Mouse (Mus musculus): Measurements from ENCODE around the gene Gsdmc3. TPM values are rescaled to one million over a fixed set of nuclear protein-coding genes. Genes with fewer than 3 reads are reported as not detected.

Gene Gsdmc3
- polyA plus RNA-seq (2017; shearing (Covaris generic)): under 1 TPM; 0.20 to 0.59 TPM

GRCm38 (mm10) chr15:63878458-63878857 is at the start of gene Gsdmc3:
Gene Gsdmc3 (minus strand): TSS chr15:63878558.

GRCm38 (mm10) chr15:63912197-63912596 is 33.8 kb upstream of the Gsdmc3 start, which contains the start of gene Gsdmc4:
Gene Gsdmc4 (minus strand): TSS chr15:63912297.

Other genes with a start within 250 kb of the Gsdmc3 start
- under 1 TPM in 1 of 2 experiments, not detected in 1; 0.11 TPM for gene Gsdmc2, start 33.4 kb downstream of the Gsdmc3 start, polyA plus RNA-seq (2017; shearing (Covaris generic))
- under 1 TPM in 1 of 2 experiments, not detected in 1; 0.98 TPM for gene Gsdmc4, start 33.7 kb upstream of the Gsdmc3 start, polyA plus RNA-seq (2017; shearing (Covaris generic))
- 100 to 1,000 TPM; 275 to 317 TPM for gene Fam49b, start 181.9 kb upstream of the Gsdmc3 start, polyA plus RNA-seq (2017; shearing (Covaris generic))